Mouse (Mus musculus): ENCODE data around the gene Hibadh.
"Not testable (repeated sequence)": the region's sequence is repeated elsewhere in the genome, so short reads cannot be mapped to it uniquely, and the experiment has no call there.

Hibadh gene

GRCm38 (mm10) chr6:52640224-52640712 lies at the start of gene Hibadh:
Gene Hibadh (minus strand): TSS chr6:52640389.
- peak; percentile 94 for DNase-seq (ENCODE audit: low read depth, low spot score)

- no peak for DNase-seq (ENCODE audit: low read depth, low spot score)
These were observed 46.8 kb upstream of the Hibadh start for GRCm38 (mm10) chr6:52686901-52687500.

- no peak for DNase-seq (ENCODE audit: low read depth, low spot score)
These were observed 42.4 kb upstream of the Hibadh start for GRCm38 (mm10) chr6:52682607-52683006.

DNA sequence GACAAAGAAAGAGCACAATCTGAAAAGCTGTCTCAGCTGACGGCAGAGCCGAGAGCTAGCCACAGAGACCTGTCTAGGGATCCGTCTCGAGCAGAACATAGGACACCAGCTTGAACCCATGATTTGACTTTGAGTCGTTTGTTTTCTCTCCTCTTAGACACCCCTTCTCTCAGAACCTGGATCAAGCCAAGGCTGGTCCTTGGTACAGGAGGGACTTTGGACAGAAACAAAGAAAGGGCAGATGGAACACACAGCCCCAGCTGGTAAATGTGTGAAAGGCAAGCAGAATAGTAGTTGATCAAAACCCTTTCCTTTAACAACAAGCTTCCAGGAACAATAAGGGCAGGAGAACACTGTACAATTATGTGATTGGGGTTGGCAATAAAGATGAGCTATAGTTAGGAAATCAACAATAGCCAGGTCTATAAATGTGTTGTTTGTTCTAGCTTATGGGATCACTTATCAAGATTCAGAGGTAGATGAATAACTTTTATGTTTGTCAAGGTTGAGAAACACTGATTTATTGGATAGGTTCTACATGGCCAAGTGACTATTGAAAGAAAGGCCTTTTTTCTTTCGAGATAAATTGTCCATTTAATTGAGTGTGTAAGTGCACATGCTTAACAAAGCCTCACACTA lies 41.8 kb upstream of the Hibadh start:
- no peak for DNase-seq (ENCODE audit: low read depth, low spot score)

DNA sequence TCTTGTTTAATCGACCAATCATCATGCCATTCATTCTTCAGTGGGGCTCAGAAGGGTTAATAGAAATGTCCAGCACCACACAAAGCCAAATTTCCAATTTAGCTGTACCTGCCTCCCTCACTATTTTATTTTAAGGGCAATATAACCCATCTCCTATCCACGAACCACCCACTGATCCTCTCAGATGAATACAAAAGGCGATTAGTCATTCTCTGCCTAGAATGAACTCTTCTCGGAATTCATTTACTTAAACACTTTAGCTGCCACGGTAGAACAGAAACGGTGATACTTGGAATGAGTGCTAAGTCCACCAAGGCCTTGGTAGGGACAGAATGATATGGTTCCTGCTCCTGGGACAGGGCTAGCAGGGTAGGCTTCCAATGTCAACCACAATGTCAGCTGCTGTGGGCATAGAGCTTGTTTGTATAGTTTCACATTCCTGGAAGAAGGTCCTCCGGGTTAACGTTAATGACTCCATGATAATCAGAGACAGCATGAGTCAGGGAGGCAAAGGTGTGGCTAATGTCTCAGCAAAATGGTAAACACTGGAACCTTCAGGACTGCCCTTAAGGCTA lies 40.4 kb upstream of the Hibadh start:
- no peak for DNase-seq (ENCODE audit: low read depth, low spot score)

DNA sequence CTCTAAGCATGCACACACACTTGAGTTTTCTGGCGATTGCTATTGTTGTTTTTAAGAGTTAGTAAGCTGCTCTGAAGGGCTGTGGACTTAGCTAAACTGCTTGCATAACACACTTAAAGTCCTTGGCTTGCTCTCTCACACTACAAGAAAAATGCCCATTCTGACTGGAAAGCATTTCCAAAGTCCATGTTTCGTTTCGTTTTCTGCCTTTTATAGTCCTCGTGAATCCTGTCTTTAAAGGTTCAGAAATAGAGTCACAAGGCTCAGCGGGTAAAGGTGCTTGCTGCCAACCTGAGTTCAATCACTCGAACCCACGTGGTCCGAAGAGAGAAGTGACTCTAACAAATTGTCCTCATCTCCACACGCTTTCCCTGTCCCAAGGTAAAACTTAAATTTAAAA lies 39.4 kb upstream of the Hibadh start:
- no peak for DNase-seq (ENCODE audit: low read depth, low spot score)

GRCm38 (mm10) chr6:52677534-52677933 lies 37.3 kb upstream of the Hibadh start:
- not testable (repeated sequence) for DNase-seq (ENCODE audit: low read depth, low spot score)

GRCm38 (mm10) chr6:52675222-52675921 lies 35.2 kb upstream of the Hibadh start:
- no peak for DNase-seq (ENCODE audit: low read depth, low spot score)

DNA sequence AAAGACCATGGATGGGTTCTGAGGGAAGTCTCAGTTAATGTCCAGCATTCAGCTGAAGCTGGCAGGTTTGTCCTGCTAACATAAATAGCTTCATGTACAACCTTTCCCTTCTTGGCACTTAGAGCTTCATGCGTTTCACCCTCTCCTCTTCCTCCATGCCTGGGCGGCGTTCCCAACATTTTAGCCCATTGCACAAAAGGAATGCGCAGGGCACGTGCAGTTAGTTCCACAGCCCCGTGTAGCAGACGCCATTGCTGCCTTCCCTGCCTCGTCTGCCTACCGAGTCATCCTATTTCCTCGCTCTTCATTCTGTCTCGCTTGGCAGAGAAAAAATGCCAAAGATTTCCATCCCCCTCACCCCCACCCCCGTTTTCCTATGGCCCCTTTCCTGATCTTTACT lies 34.4 kb upstream of the Hibadh start:
- no peak for DNase-seq (ENCODE audit: low read depth, low spot score)

- DNase-seq (ENCODE audit: low read depth, low spot score) = no peak
These were observed 33.5 kb upstream of the Hibadh start for GRCm38 (mm10) chr6:52673706-52674105.

DNA sequence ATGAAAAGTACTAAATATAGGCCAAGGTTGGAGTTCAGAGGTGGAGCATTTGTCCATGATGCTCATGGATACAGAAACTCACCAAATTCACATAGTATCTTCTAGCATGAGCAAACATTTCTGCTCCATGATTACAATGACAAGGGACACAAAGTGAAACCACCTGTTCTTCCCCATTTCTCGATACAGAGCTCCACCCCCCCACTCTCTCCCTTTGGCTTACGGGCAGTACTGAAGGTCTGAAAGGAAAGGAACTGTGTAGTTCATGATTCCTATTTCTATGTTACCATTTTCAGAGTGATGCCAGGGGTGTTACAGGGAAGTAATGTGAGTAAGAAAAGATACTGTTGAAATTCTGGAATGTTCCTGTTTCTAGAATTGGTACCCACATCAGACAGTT lies 32.4 kb upstream of the Hibadh start:
- no peak for DNase-seq (ENCODE audit: low read depth, low spot score)

DNA sequence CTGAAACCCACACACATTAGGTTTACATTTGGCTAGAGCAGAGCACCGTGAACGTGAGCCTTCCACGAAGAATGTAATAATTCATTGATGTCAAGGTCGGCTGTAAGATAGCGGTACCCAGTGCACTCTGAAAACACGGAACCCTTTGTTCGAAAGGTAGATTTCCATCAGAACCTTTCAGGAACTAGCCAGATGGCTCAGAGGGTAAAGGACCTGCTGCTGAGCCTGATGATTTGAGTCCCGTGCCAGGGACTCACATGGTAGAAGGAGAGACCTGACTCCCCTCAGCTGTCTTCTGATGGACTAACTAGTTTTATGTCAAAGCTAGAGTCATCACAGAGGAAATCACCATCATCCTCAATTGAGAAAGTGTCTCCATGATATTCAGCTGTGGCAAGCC lies 31.6 kb upstream of the Hibadh start:
- DNase-seq (ENCODE audit: low read depth, low spot score) = no peak

DNA sequence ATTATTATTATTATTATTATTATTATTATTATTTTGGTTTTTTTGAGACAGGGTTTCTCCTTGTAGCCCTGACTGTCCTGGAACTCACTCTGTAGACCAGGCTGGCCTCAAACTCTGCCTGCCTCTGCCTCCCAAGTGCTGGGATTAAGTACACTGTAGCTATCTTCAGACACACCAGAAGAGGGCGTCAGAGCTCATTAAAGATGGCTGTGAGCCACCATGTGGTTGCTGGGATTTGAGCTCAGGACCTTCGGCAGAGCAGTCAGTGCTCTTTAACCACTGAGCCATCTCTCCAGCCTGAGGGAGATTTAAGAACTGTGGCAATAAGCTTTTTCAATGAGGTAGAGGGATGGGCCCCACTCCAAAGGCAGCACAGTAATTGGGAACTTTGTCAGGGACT lies 29.7 kb upstream of the Hibadh start:
- DNase-seq (ENCODE audit: low read depth, low spot score) = not testable (repeated sequence)

DNA sequence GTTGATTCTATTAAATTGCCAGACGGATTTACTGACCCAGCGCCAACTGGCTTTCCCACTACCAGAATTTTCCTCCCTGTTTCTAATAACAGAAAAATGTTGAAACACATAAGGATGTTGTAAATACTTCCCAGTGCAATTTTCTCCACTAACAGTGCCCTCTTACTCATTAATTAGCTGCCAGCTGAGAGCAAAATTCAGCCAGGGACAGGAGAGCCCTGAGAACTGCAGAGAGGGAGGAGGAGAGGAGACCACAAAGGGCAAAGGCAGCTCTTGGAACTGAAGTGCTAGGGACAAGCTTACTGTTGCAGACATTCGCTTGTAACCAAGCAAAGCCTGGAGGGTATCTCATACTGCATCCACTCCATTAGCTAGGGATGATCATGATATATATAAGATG lies 27.5 kb upstream of the Hibadh start:
- DNase-seq (ENCODE audit: low read depth, low spot score) = no peak

- no peak for DNase-seq (ENCODE audit: low read depth, low spot score)
These were observed 22.8 kb upstream of the Hibadh start for GRCm38 (mm10) chr6:52663021-52663420.

GRCm38 (mm10) chr6:52655266-52655665 lies 15.1 kb upstream of the Hibadh start:
- DNase-seq (ENCODE audit: low read depth, low spot score) = no peak

DNA sequence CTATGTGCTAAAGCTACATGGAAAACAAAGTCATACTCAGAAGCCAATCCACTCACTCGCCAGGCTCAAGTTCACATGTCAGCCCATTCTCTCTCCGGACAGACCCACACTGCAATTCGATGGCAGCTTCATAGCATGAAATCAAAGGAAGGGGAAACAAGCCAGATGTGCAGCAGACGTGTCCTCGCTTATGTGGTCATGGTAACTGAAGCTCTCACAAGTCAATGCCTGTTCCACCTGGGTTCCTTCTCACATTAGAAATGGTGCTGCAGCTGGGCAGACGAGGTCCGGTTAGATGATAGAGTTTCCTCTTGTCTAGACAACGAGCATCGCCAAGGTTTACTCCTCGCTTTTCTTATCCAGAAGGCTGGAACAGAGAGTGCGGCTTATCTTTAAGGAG lies 8.6 kb upstream of the Hibadh start:
- no peak for DNase-seq (ENCODE audit: low read depth, low spot score)

- no peak for DNase-seq (ENCODE audit: low read depth, low spot score)
These were observed 7.8 kb upstream of the Hibadh start for GRCm38 (mm10) chr6:52648031-52648430.

DNA sequence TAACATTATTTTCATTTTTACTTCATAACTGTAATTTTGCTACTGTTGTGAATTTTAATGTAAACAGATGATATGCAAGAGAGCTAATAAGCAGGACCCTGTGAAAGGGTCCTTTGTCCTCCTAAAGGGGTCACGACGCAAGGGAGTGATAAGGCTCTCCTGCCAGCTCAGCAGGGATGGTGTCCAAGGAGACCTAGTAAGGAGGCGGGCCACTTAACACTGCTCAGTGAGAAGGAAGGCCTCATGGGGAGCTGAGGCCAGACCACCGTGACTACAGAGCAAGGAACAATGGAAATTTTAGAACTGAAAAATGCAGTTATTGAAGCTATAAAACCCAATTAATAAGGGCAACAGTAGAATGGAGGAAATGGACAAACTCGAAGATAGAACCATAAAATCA lies 5.7 kb upstream of the Hibadh start:
- no peak for DNase-seq (ENCODE audit: low read depth, low spot score)

DNA sequence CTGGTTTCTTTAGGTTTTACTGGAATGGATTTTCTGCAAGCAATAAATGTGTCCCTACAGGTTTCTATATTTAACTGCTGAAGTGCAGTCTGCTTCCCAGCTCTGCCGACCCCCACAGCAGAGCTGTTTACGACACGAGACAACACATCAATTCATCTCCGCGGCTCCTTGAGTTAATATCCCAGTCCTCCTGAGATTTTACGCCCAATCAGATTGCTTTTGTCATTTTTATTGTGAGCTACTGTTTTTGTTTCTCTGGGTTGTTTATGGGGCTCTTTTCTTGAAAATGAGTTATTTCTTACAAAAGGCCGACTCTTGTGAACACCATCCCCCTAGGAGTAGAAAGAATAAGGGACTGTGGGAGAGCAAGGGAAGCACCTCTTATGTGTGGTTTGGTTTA lies 2.0 kb upstream of the Hibadh start:
- DNase-seq (ENCODE audit: low read depth, low spot score) = no peak

- DNase-seq (ENCODE audit: low read depth, low spot score) = no peak
These were observed 887 bp upstream of the Hibadh start for GRCm38 (mm10) chr6:52641076-52641475.

- no peak for DNase-seq (ENCODE audit: low read depth, low spot score)
These were observed 504 bp downstream of the Hibadh start for GRCm38 (mm10) chr6:52639546-52640223.

All from WW6 (cell line).